Mouse (Mus musculus) urinary bladder, postnatal 4 days (tissue): ENCODE measurements at regions not wholly inside any gene's neighbourhood (a gene's known extent, or its start where the extent isn't known, plus 50 kb on each side); places are given as distances from the start of the nearest gene placed in this dataset.
A peak's percentile ranks its signal among the peaks of the same experiment; 100 is the strongest.

ENCODE experiments used
- DNase-seq, 2 experiments: peaks; one replicate each; pipeline ENCODE4 v3.0.0; 2021 to 2022; ENCODE audit warnings: low spot score in 2 of 2

DNA sequence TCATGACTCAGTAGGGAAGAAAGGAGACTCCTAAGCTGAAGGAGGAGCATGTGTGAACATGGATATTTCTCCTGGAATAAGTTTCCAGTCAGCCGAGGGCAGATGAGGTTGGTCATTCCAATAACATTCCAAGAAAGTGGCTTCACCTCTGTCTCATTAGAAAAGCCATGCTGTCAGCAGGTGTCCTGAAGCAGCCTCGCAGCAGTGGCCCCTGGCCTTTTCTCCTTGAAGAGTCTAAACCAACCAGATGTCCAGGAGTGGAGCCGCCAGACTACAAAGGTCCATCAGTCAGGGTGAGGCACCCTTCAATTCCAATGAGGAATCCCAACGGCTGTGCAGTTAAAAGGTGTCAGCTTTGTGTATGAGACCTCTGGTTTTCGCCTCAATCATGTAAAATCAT is 197.2 kb upstream of the Klf3 start:
- DNase-seq, result no peak

DNA sequence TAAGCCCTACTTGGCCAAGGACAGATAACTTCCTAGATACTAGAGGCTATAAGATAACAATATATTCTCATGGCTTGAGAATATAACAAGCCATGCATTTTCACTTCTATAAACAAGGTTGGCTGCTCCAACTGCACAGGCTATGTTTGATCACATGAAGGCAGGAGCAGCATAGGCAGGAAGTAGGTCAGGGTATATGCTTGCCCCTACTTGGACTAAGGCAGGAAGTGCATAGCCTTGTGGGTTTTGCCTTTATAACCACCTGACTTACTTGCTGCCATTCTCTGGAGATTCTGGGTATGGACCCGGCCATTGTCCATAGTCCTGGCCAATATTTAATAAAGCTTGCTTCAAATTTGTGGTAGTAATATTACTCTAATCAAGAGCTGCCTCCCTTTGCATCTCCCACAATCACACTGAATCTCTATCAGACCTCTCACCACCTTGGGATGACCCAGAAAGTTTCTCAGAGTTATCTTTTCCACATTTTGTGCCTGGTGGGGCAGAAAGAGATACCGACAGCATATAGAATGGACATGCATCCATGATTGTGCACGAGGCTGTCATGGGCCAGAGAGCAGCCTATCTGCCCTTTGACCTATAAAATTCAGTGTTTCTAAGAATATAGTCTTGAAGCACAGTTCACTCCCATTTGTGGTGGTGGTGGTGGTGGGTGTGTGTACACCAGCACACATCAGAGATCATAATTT is 193.7 kb upstream of the Klf3 start:
- DNase-seq, result no peak

GRCm38 (mm10) chr5:64610146-64610545 is 193.0 kb upstream of the Klf3 start:
- DNase-seq, result no peak

DNA sequence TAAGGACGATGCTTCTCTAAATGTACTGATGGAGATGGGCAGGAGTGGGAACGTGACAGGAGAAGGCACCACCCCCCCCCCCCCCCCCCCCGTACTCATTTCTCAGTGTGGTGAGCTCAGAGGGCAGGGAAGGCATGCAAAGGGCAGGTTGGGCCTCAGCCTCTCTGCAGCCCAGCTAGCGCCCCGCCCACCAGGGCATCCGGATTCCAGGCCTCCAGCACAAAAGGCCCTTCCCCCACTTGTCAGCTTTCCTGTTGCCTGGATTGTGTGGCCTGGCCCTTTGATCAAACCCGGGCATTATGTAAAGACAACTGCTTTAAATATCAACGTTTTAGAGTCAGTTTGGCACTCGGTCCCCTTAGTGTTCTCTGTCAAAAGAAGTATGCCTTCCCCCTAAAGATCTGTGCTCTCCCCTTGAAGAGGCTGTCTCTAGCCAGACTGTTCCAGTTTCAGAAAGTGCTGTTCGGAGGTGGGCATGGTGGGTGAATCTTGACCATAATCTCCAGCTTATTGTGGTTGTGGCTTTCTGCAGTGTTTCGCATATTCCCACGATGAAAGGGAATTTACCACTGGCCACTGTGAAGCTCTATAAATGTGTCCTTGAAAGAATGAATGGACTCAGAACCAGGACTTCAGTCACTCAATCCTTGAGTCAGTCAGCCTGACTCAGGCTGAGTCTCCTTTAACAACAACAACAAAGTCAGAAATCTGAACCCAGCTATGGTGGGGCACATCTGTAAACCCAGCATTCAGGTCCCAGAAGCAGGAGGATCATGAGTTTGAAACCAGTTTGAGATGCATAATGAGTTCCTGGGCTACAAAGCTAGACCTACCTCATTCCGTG is 192.4 kb upstream of the Klf3 start:
- peak in 1 of 2 experiments; percentile 55 for DNase-seq

- DNase-seq, result no peak
Observed at GRCm38 (mm10) chr5:64612017-64612416, 191.2 kb upstream of the Klf3 start.

GRCm38 (mm10) chr5:64613696-64614095 is 189.5 kb upstream of the Klf3 start:
- no peak for DNase-seq

GRCm38 (mm10) chr5:64618126-64618525 is 185.1 kb upstream of the Klf3 start:
- no peak for DNase-seq

DNA sequence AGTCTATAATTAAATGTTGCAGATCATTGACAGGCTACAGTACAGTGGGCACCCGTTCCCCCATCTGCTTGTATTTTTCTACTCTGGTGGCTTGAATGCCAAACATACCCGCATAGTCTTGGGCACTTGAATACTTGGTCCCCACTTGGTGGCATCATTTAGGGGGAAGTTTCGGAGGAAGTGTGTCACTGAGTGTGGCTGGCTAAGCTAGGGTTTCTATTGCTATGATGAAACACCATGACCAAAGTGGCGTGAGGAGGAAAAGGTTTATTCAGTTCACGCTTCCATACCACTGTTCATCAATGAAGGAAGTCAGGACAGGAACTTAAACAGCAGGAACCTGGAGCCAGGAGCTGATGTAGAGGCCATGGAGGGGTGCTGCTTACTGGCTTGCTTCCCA is 183.4 kb upstream of the Klf3 start:
- DNase-seq, result no peak

DNA sequence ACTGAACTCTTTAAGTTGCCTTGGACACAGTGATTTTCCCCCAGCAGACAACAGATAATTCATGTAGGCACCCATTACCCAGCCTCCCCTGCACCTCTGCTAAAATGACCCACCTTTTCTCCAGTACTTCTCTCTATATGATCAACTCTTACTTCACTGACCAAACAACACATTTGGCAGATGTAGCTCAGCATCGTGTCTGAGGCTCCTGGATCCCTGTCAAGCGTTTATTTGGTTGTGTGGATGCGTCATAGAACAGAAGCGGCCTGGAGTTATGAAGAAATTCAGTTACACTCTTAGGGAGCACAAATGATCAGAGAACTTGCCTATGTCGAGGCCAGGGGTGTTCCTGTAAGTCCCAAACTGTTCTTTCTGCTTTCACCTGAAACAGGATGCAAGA is 182.5 kb upstream of the Klf3 start:
- no peak for DNase-seq

GRCm38 (mm10) chr5:64621386-64621785 is 181.8 kb upstream of the Klf3 start:
- DNase-seq, result no peak

DNA sequence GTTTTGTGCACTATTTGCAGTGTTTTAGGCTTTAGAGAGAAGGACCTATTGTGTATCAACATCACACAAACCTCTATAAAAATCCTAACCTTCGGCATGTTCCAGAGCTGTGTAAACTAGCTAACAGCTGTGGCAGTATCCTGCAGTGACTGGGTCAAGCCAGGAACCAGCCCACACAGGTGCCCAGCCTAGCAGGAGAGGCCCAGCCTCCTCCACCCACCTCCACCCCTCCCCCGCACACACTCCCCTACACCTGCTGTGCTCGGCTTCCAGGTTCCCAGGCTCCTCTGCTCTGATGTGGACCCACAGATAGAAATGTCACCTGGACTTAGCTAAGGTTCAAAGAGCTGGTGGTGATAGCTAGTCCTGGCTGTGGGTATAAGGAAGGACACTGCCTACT is 179.5 kb upstream of the Klf3 start:
- no peak for DNase-seq

DNA sequence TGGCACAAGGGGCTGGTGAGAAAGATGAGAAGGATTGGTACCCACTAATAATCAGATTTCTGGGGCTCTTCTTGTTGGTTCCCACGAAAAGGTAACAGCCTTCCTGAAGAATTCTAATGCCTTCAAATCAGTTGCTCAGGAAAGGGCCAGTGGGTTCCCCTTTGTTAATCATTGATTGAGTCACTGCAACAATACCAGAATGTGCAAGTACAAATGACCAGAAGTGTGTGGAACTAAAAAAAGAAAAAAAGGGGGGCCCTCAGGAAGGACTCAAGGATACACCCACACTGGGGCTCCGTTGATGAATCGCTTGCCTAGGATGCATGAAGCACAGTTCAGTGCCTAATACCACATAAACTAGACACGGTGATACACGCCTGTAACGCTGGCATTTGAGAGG is 179.0 kb upstream of the Klf3 start:
- no peak for DNase-seq

GRCm38 (mm10) chr5:64625421-64625820 is 177.8 kb upstream of the Klf3 start:
- no peak for DNase-seq

DNA sequence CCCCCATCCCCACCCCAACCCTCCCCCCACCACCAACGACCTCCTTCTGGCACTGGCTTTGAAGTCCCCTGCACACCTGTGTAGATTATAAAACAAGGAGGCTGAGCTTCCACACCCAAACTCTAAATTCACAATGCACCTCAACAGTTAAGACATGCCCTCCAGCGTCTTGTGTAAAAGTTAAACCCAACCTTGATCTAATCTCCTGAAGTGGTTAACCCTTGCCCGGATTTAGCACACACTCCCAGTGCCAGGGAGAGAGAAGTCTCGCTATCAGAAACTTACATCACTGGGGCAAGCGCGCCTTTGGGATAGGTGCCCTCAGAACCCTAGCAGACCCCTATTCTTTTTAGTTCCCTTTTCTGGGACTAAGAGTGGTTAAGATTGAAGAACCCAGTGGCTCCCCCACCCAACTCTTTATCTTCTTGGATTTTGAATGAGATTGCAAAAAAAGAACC is 177.3 kb upstream of the Klf3 start:
- no peak for DNase-seq

- peak; percentile 42 to 66 for DNase-seq
Observed at GRCm38 (mm10) chr5:64626351-64626750, 176.8 kb upstream of the Klf3 start.

DNA sequence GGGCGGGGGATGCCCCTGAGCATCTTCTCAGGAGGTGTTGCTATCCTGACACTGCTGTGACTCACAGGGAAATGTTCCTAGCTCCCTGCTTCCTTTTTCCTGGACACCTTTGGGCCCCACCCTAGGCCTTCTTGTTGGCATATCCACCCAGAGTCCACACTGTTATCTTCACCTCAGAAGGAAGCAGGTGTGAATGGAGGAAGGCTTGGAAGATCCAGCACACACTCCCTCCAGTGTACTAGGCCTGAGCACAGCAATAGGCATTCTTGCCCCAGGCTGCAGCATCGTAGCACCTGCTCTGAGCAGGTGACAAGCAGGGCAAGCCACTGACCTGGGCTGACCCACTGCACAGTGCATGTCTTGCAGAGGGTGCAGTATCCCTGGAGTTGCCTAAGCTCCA is 172.6 kb upstream of the Klf3 start:
- DNase-seq, result no peak

DNA sequence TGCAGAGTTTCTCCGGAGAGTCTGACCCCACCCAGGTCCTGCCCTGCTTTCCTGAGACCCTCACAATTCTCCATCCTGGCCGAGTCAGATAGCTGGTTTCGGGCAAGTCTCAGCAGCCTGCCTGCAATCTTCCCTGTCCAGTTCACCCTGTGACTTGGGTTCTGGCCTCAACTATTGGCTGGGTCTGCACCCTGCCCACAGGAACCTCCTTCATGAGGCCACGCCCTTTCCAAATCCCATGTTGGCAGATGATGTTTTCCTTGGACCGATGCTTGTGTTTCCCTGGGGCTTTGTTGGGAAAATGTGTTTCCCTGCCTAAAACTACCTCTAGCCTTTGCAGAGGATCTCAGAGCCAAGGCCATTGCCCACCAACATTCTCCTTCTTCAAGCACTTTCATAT is 171.0 kb upstream of the Klf3 start:
- no peak for DNase-seq

- no peak for DNase-seq
Observed at GRCm38 (mm10) chr5:64634008-64634407, 169.2 kb upstream of the Klf3 start.

DNA sequence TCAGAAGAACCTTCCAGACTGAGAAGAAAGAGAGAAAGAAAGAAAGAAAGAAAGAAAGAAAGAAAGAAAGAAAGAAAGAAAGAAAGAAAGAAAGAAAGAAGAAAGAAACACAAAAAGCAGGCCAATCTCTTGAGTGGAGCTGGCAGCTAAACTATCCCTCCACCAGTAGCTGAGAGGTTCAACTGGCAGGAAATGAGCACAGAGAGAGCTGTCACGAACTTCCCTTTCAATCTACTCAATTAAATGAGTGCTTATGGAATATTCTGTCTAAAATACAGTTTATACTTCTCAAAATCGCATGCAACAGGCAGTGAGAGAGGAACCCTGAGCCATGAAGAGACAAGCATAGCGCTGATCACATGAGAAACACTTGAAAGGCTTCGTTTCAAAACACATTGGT is 168.5 kb upstream of the Klf3 start:
- DNase-seq, result no peak

- no peak for DNase-seq
Observed at GRCm38 (mm10) chr5:64636301-64636700, 166.9 kb upstream of the Klf3 start.

DNA sequence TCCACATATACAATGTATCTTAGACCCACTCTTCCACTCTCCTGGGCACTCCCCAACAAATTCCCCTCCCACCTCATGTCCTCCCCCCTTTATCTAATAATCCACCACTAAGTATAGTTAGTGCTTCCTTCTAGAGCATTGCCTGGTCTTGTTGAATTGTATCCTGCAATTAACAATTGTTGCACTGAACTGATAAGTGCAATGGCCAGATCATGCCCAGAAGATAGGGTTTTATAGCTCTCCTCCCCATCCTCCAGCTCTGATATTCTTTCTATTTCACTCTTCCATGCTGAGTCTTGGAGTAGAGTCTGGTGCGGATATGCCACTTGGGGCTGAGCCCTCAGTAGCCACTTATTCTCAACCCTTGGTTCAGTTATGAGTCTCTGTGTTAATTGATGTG is 159.6 kb upstream of the Klf3 start:
- no peak for DNase-seq

- no peak for DNase-seq
Observed at GRCm38 (mm10) chr5:64647417-64648125, 155.6 kb upstream of the Klf3 start.

GRCm38 (mm10) chr5:64648492-64648891 is 154.7 kb upstream of the Klf3 start:
- DNase-seq, result no peak
